Mouse (Mus musculus) retina, postnatal 1 day (tissue): ENCODE results near the gene Cdkn2aipnl.

ENCODE experiments used
- DNase-seq: peaks from one replicate; pipeline ENCODE4 v3.0.0-alpha.2; 2012

Cdkn2aipnl gene

GRCm38 (mm10) chr11:52011541-52011940 is 44.1 kb downstream of the Cdkn2aipnl start:
- peak; percentile 19 for DNase-seq

GRCm38 (mm10) chr11:52018217-52018616 is 50.8 kb downstream of the Cdkn2aipnl start:
- DNase-seq: no peak
